Mouse (Mus musculus) activated CD4-positive, CD25-positive, alpha-beta regulatory T cell, adult 4 months (primary cell): Measurements from ENCODE around the gene Gm340. TPM values are rescaled to one million over a fixed set of nuclear protein-coding genes. Genes with fewer than 3 reads are reported as not detected.

Source experiments
- ATAC-seq: one replicate; pipeline ENCODE4 v1.8.0; 2017
- polyA plus RNA-seq, 2 experiments: library from polyadenylated mRNA; unstranded; fragments of 100-300 nt; shearing (Covaris generic); gene quantifications; one replicate each; pipeline ENCODE4 v1.2.1; 2017

The Gm340 gene
- polyA plus RNA-seq, 2 experiments from 2014 or later: 2.4 to 5.6 TPM

DNA sequence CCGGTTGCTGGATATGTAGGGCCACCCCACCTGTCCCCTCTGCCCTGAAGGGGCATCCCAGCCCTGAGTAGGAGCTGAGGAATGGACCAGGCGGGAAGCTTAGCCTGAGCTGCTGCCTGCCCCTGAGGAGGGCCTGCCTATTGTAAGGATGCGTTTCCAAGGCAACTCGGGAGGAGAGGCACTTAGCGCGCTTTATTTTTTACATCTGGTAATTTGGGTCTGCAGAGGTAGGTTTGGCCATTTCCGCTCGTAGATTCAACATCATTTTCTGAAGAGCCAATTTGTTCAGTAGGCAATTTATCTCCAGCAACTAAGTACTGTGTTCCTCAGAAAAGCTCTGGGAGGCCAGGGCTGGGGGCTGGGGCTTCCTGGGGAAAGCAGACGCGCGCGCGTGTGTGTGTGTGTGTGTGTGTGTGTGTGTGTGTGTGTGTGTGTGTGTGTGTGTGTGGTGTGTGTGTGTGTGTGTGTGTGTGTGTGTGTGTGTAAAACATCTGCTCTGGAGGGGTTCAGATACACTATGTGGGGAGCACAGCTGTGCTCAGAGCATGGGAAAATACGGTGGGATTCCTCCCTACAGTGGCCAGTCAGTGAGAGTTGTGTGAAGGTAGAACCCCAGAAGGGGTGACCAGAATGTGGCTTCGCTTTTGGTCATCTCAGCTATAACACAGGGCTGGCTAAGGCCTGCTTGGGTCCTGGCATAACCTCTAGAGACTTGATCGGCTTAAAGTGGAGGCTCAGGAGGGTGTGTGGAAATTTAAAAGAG lies 31.3 kb downstream of the Gm340 start:
- no peak for ATAC-seq

DNA sequence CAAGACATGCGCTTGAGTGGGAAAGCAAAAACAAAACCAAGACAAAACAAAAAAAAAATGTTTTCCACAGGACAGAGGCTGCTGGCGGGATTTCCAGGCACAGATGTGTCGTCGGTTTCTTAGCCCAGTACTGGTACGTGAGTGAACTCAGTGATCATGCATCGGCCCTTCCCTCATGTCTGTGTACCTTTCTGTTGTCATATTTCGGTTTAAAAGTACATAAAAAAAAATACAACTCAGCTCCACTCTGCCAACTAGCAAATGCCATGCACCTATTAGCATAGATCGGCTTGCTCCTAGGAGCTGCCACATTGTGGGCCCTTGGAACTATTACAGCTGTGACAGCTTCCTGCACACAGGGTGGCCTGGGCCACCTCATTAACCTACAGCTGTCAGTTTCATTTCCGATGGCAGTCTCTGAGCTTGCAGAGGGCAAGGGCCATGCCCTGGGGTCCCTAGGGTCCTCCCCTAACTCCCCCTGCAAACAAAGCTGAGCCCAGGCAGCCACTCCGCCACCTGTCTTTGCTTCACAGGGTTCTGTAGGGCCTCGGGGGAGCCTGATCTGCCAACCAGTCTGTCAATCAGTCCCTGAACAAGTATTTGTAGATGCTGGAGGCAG lies 33.5 kb downstream of the Gm340 start:
- no peak for ATAC-seq

DNA sequence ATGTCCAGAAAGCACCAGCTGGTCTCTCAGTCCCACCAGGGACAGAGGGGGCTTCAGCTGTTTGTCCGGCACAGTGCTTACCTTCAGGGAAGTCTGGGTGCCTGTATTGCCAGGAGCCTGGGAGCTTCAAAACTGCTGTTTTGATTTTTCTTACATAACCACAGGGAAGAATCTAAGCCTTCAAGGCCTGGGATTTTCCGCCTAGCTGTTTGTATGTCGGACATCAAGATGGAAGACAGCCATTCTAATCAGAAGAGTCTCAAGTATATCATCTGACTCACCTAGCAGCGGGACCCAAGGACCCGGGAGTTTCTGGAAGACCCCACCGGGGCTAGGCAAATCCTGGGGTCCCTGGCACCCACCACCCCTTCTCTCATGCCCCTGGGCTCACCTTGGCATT lies 34.1 kb downstream of the Gm340 start:
- no peak for ATAC-seq

DNA sequence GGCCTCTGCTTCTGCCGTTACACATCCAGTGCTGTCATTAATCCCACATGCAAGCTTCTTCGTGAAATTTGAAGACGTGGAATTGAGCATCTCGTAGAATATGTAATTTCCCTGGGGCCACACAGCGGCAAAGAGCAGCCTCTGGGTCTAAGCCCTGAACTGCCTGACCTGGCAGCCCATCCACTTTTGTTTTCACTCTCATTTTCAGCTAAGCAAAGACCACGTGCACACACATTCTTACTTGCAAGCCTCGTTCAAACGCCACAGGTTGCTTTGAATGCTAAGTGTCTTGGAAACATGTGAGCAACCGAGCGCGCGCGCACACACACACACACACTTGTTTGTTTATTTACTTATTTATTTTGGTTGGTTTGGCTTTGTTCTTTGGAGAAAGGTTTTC lies 34.9 kb downstream of the Gm340 start:
- ATAC-seq: no peak

DNA sequence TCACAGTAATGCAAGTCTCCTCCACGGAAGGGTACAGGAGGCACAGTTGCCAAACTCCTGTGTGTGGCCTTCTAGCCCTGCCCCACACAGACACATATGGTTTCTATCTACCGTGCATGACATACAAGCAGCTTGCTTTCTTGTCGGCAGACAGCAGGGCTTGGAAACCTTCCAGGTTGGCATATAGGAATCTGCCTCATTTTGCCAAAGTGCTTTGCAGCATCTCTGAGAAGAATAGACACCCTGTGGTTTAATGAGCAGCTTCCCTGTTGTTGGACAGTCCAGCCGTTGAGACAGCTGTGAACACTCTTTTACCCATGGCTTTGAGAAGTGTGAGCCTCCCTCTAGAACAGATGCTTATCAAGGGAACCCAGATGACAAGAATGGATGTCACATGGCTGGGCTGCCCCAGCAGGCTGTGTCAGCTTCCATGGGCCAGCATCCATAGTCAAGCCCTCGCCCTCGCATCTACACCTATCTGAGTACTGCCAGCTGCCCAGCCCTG lies 36.0 kb downstream of the Gm340 start:
- ATAC-seq: no peak

DNA sequence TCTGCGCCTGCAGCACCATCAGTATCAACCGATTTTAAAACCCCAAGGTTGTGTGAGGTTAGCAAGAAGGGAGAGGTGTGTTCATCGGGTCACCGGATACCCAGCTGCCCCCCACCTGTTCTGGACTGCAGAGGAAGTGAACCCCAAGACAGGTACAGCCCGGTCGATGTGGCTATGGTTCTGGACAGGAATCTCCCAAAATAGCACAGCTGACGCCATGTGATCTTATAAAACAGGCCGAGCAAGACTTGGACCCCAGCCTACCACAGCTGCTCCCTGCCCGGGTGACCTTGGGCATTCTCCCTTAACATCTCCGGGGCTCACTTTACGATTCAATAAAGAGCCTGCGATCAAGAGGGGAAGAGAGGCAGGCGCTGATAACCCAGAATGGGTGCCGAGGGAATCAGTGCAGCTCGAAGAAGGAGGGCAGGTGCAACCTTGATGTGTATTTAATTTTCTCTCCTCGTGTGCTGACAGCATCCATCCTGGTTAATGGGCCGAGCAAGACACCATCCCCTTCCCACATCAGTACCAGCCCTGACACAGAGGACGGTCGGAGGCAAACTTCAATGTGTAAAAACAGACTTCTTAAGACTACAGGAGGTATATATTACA lies 36.7 kb downstream of the Gm340 start:
- ATAC-seq: no peak

DNA sequence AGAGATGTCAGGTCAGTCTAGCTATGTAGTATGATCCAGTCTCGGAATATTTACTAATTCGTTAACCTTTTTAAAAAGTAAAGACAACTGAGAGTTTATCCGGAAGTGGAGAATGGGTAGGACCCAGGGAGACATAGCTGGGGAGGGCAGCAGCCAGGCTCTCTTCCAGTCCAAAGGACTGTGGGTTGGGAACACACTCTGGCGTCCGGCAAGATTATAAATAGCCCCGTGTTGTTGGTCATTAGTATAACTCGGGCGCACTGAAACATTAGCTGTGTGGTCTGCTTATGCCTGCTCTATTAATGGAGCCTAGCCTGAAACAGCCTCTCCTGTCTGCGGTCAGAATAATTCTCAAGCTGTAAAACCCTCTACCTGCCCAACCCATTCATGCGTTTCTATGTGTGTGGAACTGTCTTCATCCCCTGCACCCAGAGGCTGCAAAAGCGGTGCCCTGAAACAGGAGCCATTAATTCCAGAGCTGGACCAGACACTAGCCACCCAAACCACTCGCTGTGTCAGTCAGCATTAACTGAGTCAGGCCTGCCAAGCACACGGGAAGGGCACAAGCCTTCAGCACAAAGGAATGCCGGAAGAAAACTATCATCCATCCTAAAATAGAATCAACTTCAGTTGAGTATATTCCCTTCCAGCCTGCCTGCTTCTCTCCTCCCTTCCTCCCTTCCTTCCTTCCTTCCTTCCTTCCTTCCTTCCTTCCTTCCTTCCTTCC lies 38.4 kb downstream of the Gm340 start:
- no peak for ATAC-seq

DNA sequence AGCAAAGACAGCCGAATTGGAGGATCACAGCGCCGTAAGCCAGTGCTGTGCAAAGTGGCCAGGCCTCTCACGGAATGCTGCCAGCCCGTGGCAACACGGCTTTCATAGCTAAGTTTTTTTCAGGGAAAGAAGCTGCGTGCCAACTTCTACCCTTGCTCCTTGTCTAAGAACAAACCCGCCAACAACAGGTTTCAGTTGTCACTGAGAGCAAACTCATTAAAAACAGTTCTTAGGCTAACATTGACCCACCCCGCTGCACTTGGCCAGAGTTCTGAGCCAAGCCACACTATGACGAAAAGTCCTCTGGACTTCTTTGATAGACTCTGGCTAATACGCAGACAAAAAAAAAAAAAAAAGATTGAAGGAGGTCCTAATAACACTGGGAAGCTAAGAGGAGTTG lies 46.8 kb downstream of the Gm340 start:
- no peak for ATAC-seq

DNA sequence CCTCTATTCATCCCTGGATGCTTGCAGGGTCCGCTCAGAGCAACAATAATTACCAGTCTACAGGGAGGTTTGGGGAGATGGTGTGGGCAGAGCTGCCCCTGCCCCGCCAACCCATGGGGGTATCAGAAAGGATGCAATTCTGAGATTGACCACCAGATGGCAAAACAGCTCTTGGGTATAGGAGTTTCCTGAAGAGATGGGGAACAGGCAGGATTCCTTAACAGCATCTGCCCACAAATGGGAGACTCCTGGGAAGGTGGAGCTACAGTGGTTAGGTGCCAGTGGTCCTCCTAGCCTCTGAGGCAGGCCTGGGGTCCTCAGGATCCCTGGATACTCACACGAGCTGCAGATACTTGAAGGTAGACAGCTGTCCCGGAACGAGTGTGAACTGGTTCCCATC lies 47.4 kb downstream of the Gm340 start:
- ATAC-seq: peak; percentile 28

DNA sequence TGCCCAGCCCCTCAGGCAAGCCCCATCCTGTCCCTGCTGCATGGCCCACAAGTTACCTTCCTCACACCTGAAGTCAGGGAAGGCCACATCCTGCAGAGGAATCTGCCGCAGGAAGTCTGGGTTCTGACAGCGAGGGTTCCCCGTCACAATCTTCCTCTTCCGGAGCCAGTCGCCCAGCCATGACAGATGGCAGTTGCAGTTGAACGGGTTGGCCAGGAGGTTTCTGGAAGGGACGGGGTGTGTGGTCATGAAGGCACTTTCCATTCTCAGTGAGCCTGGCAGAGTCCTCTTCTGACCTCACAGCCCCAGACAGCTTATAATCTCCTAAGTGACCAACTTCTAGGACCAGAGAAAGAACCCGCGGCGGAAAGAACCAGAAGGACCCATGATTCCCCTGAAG lies 51.9 kb downstream of the Gm340 start:
- no peak for ATAC-seq

DNA sequence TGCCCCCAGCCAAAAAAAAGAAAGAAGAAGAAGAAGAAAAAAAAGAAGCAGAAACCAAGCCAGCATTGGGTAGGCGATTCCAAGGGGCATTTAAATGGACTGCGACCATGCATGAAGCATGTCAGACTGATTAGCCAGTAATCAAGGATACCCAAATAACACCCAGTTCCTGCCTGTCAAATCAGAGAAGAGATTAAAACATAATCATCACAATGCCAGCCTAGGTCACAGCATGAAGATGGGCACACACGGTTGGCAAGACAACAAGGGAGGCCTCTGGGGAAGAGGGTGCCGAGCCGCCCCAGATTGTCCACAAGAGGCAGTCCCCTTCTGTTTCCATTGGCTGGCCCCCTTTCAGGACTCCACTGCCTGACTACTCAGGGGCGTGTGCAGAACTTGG lies 52.8 kb downstream of the Gm340 start:
- no peak for ATAC-seq

Other genes starting within 250 kb of the Gm340 start
- gene Pik3ap1, start 197.3 kb upstream of the Gm340 start, polyA plus RNA-seq: 1 to 10 TPM; 1.6 to 2.7 TPM
- gene Lcor, start 99.7 kb upstream of the Gm340 start, polyA plus RNA-seq: 10 to 100 TPM; 13.2 to 15.6 TPM
- under 1 TPM in 1 of 2 experiments, not detected in 1; 0.08 TPM for gene Slit1, start 161.3 kb downstream of the Gm340 start, polyA plus RNA-seq
- gene Arhgap19, start 219.7 kb downstream of the Gm340 start, polyA plus RNA-seq: 1 to 10 TPM; 6.7 to 7.1 TPM
- gene Frat1, start 247.6 kb downstream of the Gm340 start, polyA plus RNA-seq: 10 to 100 TPM; 15.5 to 17.9 TPM